Mouse (Mus musculus) bone marrow, adult 2 months (tissue): ENCODE results near the gene Acot13.

ENCODE experiments used
- CTCF ChIP-seq: fragments of 200-500 bp; IDR thresholded peaks from 2 replicates; pipeline ENCODE4 v1.5.1; 2011; ENCODE audit warnings: low read length, control low read depth; ENCODE audit not compliant: control insufficient read depth, insufficient read depth
- POLR2A ChIP-seq: fragments of 200-500 bp; IDR thresholded peaks from 2 replicates; pipeline ENCODE4 v1.6.1; 2011; ENCODE audit warnings: low read depth, mild to moderate bottlenecking, control low read depth, low read length, borderline replicate concordance; ENCODE audit not compliant: control insufficient read depth

GRCm38 (mm10) chr13:24816125-24817092, 14.9 kb downstream of the Acot13 start:
- TF ChIP-seq POLR2A = no peak
- no peak for TF ChIP-seq CTCF
